Mouse (Mus musculus) myocyte (in vitro differentiated cells): ENCODE measurements around the gene Dennd5b. TPM values are rescaled to one million over a fixed set of nuclear protein-coding genes. Genes with fewer than 3 reads are reported as not detected.

Experiments
- H3K27me3 ChIP-seq: one replicate; pipeline ENCODE4 v1.6.1; 2011; ENCODE audit not compliant: control insufficient read depth, insufficient read depth, insufficient read length
- H3K36me3 ChIP-seq: one replicate; pipeline ENCODE4 v1.6.1; 2011; ENCODE audit not compliant: control insufficient read depth, insufficient read depth
- H3K4me2 ChIP-seq: one replicate; pipeline ENCODE4 v1.6.1; 2011; ENCODE audit warnings: low read depth, control low read depth
- H3K4me3 ChIP-seq: one replicate; pipeline ENCODE4 v1.5.1; 2011; ENCODE audit warnings: mild to moderate bottlenecking, control low read depth, moderate library complexity
- H3K79me2 ChIP-seq: one replicate; pipeline ENCODE4 v1.6.1; 2011; ENCODE audit not compliant: control insufficient read depth, insufficient read depth
- H3ac ChIP-seq: one replicate; pipeline ENCODE4 v1.6.1; 2011; ENCODE audit not compliant: control insufficient read depth, insufficient read length
- CEBPB ChIP-seq: IDR thresholded peaks from 2 replicates; pipeline ENCODE4 v1.6.1; 2011; ENCODE audit warnings: mild to moderate bottlenecking, moderate library complexity; ENCODE audit not compliant: poor library complexity, insufficient read depth, severe bottlenecking
- E2F4 ChIP-seq: IDR thresholded peaks from one replicate; pipeline ENCODE4 v1.6.1; 2011; ENCODE audit warnings: mild to moderate bottlenecking, control low read depth, moderate library complexity; ENCODE audit not compliant: insufficient read depth
- MAX ChIP-seq: IDR thresholded peaks from one replicate; pipeline ENCODE4 v1.6.1; 2011; ENCODE audit warnings: low read depth, mild to moderate bottlenecking, control low read depth
- MYOD1 ChIP-seq, 3 experiments: IDR thresholded peaks; one replicate each; pipeline ENCODE4 v1.6.1; 2011; ENCODE audit warnings: control low read depth in 2 of 3, low read depth in 2 of 3, mild to moderate bottlenecking in 2 of 3, moderate library complexity in 1 of 3; ENCODE audit not compliant: insufficient read length in 2 of 3, control insufficient read depth in 1 of 3
- MYOG ChIP-seq, 3 experiments: IDR thresholded peaks; one replicate each; pipeline ENCODE4 v1.6.1; 2011; ENCODE audit warnings: control low read depth in 2 of 3, low read depth in 2 of 3, mild to moderate bottlenecking in 2 of 3; ENCODE audit not compliant: insufficient read length in 2 of 3, control insufficient read depth in 1 of 3, insufficient read depth in 1 of 3
- POLR2A ChIP-seq: IDR thresholded peaks from one replicate; pipeline ENCODE4 v1.6.1; 2011; ENCODE audit warnings: low read depth, mild to moderate bottlenecking, control low read depth, moderate library complexity; ENCODE audit not compliant: insufficient read length
- POLR2AphosphoS2 ChIP-seq: IDR thresholded peaks from one replicate; pipeline ENCODE4 v1.6.1; 2011; ENCODE audit warnings: low read depth, control low read depth; ENCODE audit not compliant: insufficient read length
- REST ChIP-seq: IDR thresholded peaks from one replicate; pipeline ENCODE4 v1.6.1; 2011; ENCODE audit warnings: mild to moderate bottlenecking, control low read depth, moderate library complexity; ENCODE audit not compliant: insufficient read depth, insufficient read length
- SRF ChIP-seq: IDR thresholded peaks from one replicate; pipeline ENCODE4 v1.6.1; 2011; ENCODE audit warnings: low read depth; ENCODE audit not compliant: control insufficient read depth, insufficient read length
- TCF12 ChIP-seq: IDR thresholded peaks from one replicate; pipeline ENCODE4 v1.6.1; 2011; ENCODE audit warnings: mild to moderate bottlenecking, control low read depth; ENCODE audit not compliant: poor library complexity, insufficient read depth, severe bottlenecking
- TCF3 ChIP-seq: IDR thresholded peaks from one replicate; pipeline ENCODE4 v1.6.1; 2011; ENCODE audit warnings: low read depth, control low read depth; ENCODE audit not compliant: insufficient read length
- USF1 ChIP-seq: IDR thresholded peaks from one replicate; pipeline ENCODE4 v1.6.1; 2011; ENCODE audit warnings: low read depth, mild to moderate bottlenecking, control low read depth, moderate library complexity
- polyA plus RNA-seq: library from polyadenylated mRNA; unstranded; fragments of >200 nt; fragmentation: generic; extraction: Trizol; gene quantifications from one replicate; pipeline ENCODE4 v1.2.1, GENCODE M21; 2012; ENCODE audit warnings: missing spikeins

The Dennd5b gene
- polyA plus RNA-seq, 1 experiment = 3.1 TPM

DNA sequence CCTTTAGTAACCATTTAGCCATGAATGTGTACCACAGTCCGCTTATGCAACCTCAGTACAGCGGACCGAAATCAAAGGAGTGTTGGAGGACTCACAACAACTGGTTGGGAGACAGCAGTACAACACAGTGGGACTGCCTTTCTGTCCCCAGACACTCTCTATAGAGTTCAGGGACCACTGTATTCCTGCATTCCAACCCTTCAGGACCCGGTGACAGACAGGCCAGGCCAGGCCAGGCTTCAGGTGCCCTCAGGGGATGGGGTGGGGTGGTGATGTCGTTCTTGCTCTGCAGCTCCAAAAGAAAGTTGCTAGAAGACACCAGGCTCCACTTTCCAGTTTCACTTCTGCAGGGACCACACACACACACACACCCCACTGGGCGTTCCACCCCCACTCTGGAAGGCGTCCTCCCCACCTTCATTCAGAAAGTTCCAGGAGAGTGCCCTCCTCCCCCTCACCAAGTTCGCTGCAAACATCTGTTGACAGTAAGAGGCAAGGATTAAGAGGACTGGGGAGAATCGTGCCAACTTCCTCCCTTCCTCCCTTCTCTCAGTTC lies 130.0 kb downstream of the Dennd5b start:
- Histone ChIP-seq H3ac (no peak overlapping the region), H3K36me3 (no peaks in the 10 kb centered on the region), H3K27me3 (no peaks in the 10 kb centered on the region), H3K4me2 (peak overlapping the region; percentile 24), H3K4me3 (no peak overlapping the region), H3K79me2 (no peaks in the 10 kb centered on the region)
- no peak for TF ChIP-seq MYOG (IDR thresholded peaks at IDR 0.05; ENCODE audit: control insufficient read depth in 1 of 3, insufficient read depth in 1 of 3, insufficient read length in 2 of 3, low read depth in 2 of 3)
- TF ChIP-seq USF1 = no peak
- no peak for TF ChIP-seq MYOD1 (IDR thresholded peaks at IDR 0.05; ENCODE audit: control insufficient read depth in 1 of 3, insufficient read length in 2 of 3, low read depth in 2 of 3)
- no peak for TF ChIP-seq POLR2AphosphoS2
- no peak for TF ChIP-seq SRF
- no peak for TF ChIP-seq TCF12
- TF ChIP-seq MAX = no peak
- TF ChIP-seq TCF3 = no peak
- no peak for TF ChIP-seq POLR2A
- no peak for TF ChIP-seq E2F4
- no peak for TF ChIP-seq CEBPB
- TF ChIP-seq REST = no peak

- Histone ChIP-seq H3K4me2 (no peak overlapping the region), H3K79me2 (no peaks in the 10 kb centered on the region), H3ac (no peak overlapping the region), H3K36me3 (no peaks in the 10 kb centered on the region), H3K4me3 (no peak overlapping the region), H3K27me3 (no peaks in the 10 kb centered on the region)
- no peak for TF ChIP-seq REST
- no peak for TF ChIP-seq TCF12
- TF ChIP-seq MYOD1 (IDR thresholded peaks at IDR 0.05; ENCODE audit: control insufficient read depth in 1 of 3, insufficient read length in 2 of 3, low read depth in 2 of 3) = no peak
- no peak for TF ChIP-seq MYOG (IDR thresholded peaks at IDR 0.05; ENCODE audit: control insufficient read depth in 1 of 3, insufficient read depth in 1 of 3, insufficient read length in 2 of 3, low read depth in 2 of 3)
- no peak for TF ChIP-seq MAX
- TF ChIP-seq TCF3 = no peak
- no peak for TF ChIP-seq POLR2AphosphoS2
- no peak for TF ChIP-seq CEBPB
- TF ChIP-seq POLR2A = no peak
- TF ChIP-seq E2F4 = no peak
- TF ChIP-seq SRF = no peak
- TF ChIP-seq USF1 = no peak
Measured at GRCm38 (mm10) chr6:148961285-148961684, 140.2 kb downstream of the Dennd5b start.

DNA sequence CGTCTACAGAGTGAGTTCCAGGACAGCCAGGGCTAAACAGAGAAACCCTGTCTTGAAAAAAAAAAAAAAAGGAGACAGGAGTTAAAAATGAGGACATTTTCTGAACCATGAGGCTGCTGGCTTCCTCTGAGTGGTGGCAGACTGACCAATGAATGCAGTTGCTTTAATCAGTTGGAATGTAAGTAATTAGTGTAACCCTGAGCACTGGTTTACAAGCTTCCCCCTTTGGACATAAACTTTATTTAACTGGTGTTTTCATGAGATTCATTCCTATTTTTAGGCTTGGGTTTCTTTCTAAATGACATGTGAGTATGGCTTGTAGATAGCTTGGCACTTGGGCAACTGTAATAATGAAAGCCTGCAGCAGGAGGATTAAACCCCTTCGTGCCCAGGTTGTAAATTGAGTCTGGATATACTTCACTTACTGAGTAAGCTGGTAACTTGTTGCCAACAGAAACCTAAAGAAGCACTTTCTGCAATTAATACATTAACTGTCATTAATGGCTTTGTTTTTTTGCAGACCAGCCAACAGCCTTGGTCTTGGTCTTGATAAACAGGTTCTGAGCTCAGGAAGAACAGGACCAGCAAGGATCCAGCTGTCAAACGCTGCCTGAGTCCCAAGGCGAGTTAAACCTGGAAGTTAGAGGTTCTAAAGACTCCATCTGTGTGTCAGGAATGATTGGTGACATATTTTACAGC lies 141.8 kb downstream of the Dennd5b start:
- Histone ChIP-seq H3K4me3 (no peak overlapping the region), H3K27me3 (no peaks in the 10 kb centered on the region), H3K4me2 (no peak overlapping the region), H3K79me2 (no peaks in the 10 kb centered on the region), H3ac (no peak overlapping the region), H3K36me3 (no peaks in the 10 kb centered on the region)
- TF ChIP-seq POLR2A (no peak), SRF (no peak), MYOD1 (IDR thresholded peaks at IDR 0.05; ENCODE audit: control insufficient read depth in 1 of 3, insufficient read length in 2 of 3, low read depth in 2 of 3) (no peak), MAX (no peak), USF1 (no peak), TCF3 (no peak), MYOG (IDR thresholded peaks at IDR 0.05; ENCODE audit: control insufficient read depth in 1 of 3, insufficient read depth in 1 of 3, insufficient read length in 2 of 3, low read depth in 2 of 3) (no peak)

DNA sequence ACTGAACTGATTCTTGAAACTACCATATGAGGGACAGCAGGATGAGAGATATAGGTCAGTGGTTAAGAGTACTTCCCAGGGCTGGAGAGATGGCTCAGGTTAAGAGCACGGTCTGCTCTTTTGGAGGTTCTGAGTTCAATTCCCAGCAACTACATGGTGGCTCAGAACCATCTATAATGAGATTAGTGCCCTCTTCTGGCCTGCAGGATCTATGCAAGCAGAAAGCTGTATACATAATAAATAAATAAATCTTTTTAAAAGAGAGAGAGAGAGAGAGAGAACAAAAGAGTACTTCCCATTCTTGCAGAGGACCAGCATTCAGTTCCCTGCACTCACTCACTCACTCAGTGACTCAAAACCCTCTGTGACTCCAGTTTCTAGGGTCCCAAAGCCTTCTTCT lies 142.8 kb downstream of the Dennd5b start:
- TF ChIP-seq POLR2A (no peak), SRF (no peak)
- Histone ChIP-seq H3K4me3 (no peak overlapping the region), H3K27me3 (no peaks in the 10 kb centered on the region), H3K4me2 (no peak overlapping the region), H3K36me3 (no peaks in the 10 kb centered on the region), H3K79me2 (no peaks in the 10 kb centered on the region), H3ac (no peak overlapping the region)

DNA sequence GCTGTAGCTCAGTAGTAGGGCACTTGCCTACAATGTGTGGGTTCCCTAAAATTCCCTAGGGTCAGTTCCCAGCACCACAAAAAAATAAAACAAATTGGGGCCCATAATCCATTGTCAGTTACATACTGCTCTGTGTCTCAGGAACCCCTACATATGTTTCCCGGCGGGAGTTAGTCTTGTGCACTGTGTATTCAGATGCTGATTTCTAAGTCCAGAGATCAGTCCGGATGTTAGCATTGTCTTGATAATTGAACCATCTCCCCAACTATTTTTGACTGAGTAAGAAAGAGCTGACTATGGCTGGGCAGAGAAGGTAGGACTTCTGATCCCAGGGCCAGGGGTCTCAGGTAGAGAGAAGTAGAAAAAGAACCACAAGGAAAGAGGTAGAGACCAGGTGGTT lies 144.4 kb downstream of the Dennd5b start:
- no peak overlapping the region for H3K4me3 ChIP-seq
- TF ChIP-seq REST (no peak), USF1 (no peak), TCF12 (no peak), CEBPB (no peak), MYOD1 (IDR thresholded peaks at IDR 0.05; ENCODE audit: control insufficient read depth in 1 of 3, insufficient read length in 2 of 3, low read depth in 2 of 3) (no peak), POLR2AphosphoS2 (no peak), E2F4 (no peak), MAX (no peak), MYOG (IDR thresholded peaks at IDR 0.05; ENCODE audit: control insufficient read depth in 1 of 3, insufficient read depth in 1 of 3, insufficient read length in 2 of 3, low read depth in 2 of 3) (no peak)
- no peaks in the 10 kb centered on the region for H3K79me2 ChIP-seq
- no peaks in the 10 kb centered on the region for H3K36me3 ChIP-seq
- no peaks in the 10 kb centered on the region for H3K27me3 ChIP-seq
- H3ac ChIP-seq = no peak overlapping the region
- no peak overlapping the region for H3K4me2 ChIP-seq
